Mouse (Mus musculus) thymus, postnatal 4 days (tissue): ENCODE data around the gene Fmnl2.

Experiments
- DNase-seq: peaks from one replicate; pipeline ENCODE4 v3.0.0; 2021

The Fmnl2 gene

GRCm38 (mm10) chr2:52866151-52866550 is 8.5 kb downstream of the Fmnl2 start:
- DNase-seq: no peak

GRCm38 (mm10) chr2:52867781-52868180 is 10.1 kb downstream of the Fmnl2 start:
- no peak for DNase-seq

GRCm38 (mm10) chr2:52868181-52868580 is 10.5 kb downstream of the Fmnl2 start:
- no peak for DNase-seq

GRCm38 (mm10) chr2:52872636-52873035 is 15.0 kb downstream of the Fmnl2 start:
- no peak for DNase-seq

- no peak for DNase-seq
Measured at GRCm38 (mm10) chr2:52873276-52874063, 15.8 kb downstream of the Fmnl2 start.

GRCm38 (mm10) chr2:52874721-52875120 is 17.1 kb downstream of the Fmnl2 start:
- no peak for DNase-seq

GRCm38 (mm10) chr2:52875801-52876200 is 18.1 kb downstream of the Fmnl2 start:
- no peak for DNase-seq

- DNase-seq: no peak
Measured at GRCm38 (mm10) chr2:52883401-52883800, 25.7 kb downstream of the Fmnl2 start.

GRCm38 (mm10) chr2:52884082-52884481 is 26.4 kb downstream of the Fmnl2 start:
- DNase-seq: no peak

- no peak for DNase-seq
Measured at GRCm38 (mm10) chr2:52885071-52885470, 27.4 kb downstream of the Fmnl2 start.

- DNase-seq: no peak
Measured at GRCm38 (mm10) chr2:52887281-52887680, 29.6 kb downstream of the Fmnl2 start.

- DNase-seq: peak; percentile 23
Measured at GRCm38 (mm10) chr2:52891115-52891514, 33.5 kb downstream of the Fmnl2 start.

- DNase-seq: no peak
Measured at GRCm38 (mm10) chr2:52891744-52892143, 34.1 kb downstream of the Fmnl2 start.

- no peak for DNase-seq
Measured at GRCm38 (mm10) chr2:52894983-52895621, 37.4 kb downstream of the Fmnl2 start.

- DNase-seq: no peak
Measured at GRCm38 (mm10) chr2:52896995-52897394, 39.3 kb downstream of the Fmnl2 start.

- DNase-seq: no peak
Measured at GRCm38 (mm10) chr2:52900780-52901179, 43.1 kb downstream of the Fmnl2 start.

GRCm38 (mm10) chr2:52901300-52902013 is 43.8 kb downstream of the Fmnl2 start:
- no peak for DNase-seq

GRCm38 (mm10) chr2:52902456-52902855 is 44.8 kb downstream of the Fmnl2 start:
- no peak for DNase-seq

- no peak for DNase-seq
Measured at GRCm38 (mm10) chr2:52903228-52903963, 45.7 kb downstream of the Fmnl2 start.

GRCm38 (mm10) chr2:52904526-52904925 is 46.9 kb downstream of the Fmnl2 start:
- DNase-seq: no peak

GRCm38 (mm10) chr2:52913311-52913710 is 55.7 kb downstream of the Fmnl2 start:
- no peak for DNase-seq

- DNase-seq: no peak
Measured at GRCm38 (mm10) chr2:52913746-52914145, 56.1 kb downstream of the Fmnl2 start.

GRCm38 (mm10) chr2:52915536-52915935 is 57.9 kb downstream of the Fmnl2 start:
- no peak for DNase-seq
